Mouse (Mus musculus): ENCODE results near the gene Tmem136. TPM values are rescaled to one million over a fixed set of nuclear protein-coding genes. Genes with fewer than 3 reads are reported as not detected.

The Tmem136 gene
- total and polyA plus RNA-seq, 3 experiments: 0.62 to 2.0 TPM; not detected in 1

GRCm38 (mm10) chr9:43083441-43084055, 32.8 kb downstream of the Tmem136 start:
- Histone ChIP-seq H3K27me3 (ENCODE audit: control insufficient read depth in 1 of 2, insufficient read depth in 2 of 2, low read length in 2 of 2) (no peaks in the 10 kb centered on the region), H3K36me3 (ENCODE audit: control insufficient read depth in 1 of 2, insufficient read depth in 2 of 2, low read length in 2 of 2) (peaks cover 2 to 10% of the 10 kb centered on the region in 2 experiments), H3K4me3 (ENCODE audit: control insufficient read depth in 1 of 2, insufficient read depth in 1 of 2, low read depth in 2 of 2, low read length in 2 of 2) (no peak overlapping the region), H3K27ac (ENCODE audit: control insufficient read depth, low read depth, low read length) (no peak overlapping the region), H3K9me3 (replicated peaks; ENCODE audit: insufficient read depth, low read length) (no peaks in the 10 kb centered on the region), H3K9ac (ENCODE audit: control insufficient read depth, low read depth, low read length, poor library complexity, severe bottlenecking) (no peak overlapping the region), H3K79me2 (ENCODE audit: control insufficient read depth, insufficient read depth, low read length, poor library complexity) (peaks cover 19% of the 10 kb centered on the region), H3K4me1 (ENCODE audit: control insufficient read depth in 1 of 2, insufficient read depth in 2 of 2, low read length in 2 of 2) (peaks cover 5 to 13% of the 10 kb centered on the region in 2 experiments)
- TF ChIP-seq MYB (IDR thresholded peaks at IDR 0.05; ENCODE audit: low read depth, low read length) (no peak), TCF12 (IDR thresholded peaks at IDR 0.05; ENCODE audit: low read depth, low read length) (no peak), POLR2AphosphoS2 (IDR thresholded peaks at IDR 0.05; ENCODE audit: low read length) (no peak), KAT2A (conservative IDR thresholded peaks at IDR 0.05; ENCODE audit: low read depth, low read length) (no peak), UBTF (IDR thresholded peaks at IDR 0.05; ENCODE audit: borderline replicate concordance, insufficient read depth, low read depth, low read length) (no peak), ELF1 (IDR thresholded peaks at IDR 0.05; ENCODE audit: low read depth, low read length) (no peak), NELFE (IDR thresholded peaks at IDR 0.05; ENCODE audit: low read depth, low read length) (no peak), CTCF (IDR thresholded peaks at IDR 0.05 in 2 of 3, conservative IDR thresholded peaks at IDR 0.05 in 1 of 3; ENCODE audit: control insufficient read depth in 1 of 3, insufficient read depth in 1 of 3, low read depth in 2 of 3, low read length in 3 of 3, poor library complexity in 1 of 3, severe bottlenecking in 1 of 3) (no peak)
- DNase-seq (ENCODE audit: low read depth, low spot score): no peak

GRCm38 (mm10) chr9:43078711-43079110, 37.7 kb downstream of the Tmem136 start:
- Histone ChIP-seq H3K27ac (ENCODE audit: control insufficient read depth, low read depth, low read length) (no peak overlapping the region), H3K9ac (ENCODE audit: control insufficient read depth, low read depth, low read length, poor library complexity, severe bottlenecking) (no peak overlapping the region), H3K4me3 (ENCODE audit: control insufficient read depth in 1 of 2, insufficient read depth in 1 of 2, low read depth in 2 of 2, low read length in 2 of 2) (no peak overlapping the region), H3K27me3 (ENCODE audit: control insufficient read depth in 1 of 2, insufficient read depth in 2 of 2, low read length in 2 of 2) (no peaks in the 10 kb centered on the region), H3K36me3 (ENCODE audit: control insufficient read depth in 1 of 2, insufficient read depth in 2 of 2, low read length in 2 of 2) (peaks cover 2 to 7% of the 10 kb centered on the region in 2 experiments), H3K9me3 (replicated peaks; ENCODE audit: insufficient read depth, low read length) (no peaks in the 10 kb centered on the region), H3K79me2 (ENCODE audit: control insufficient read depth, insufficient read depth, low read length, poor library complexity) (peaks cover 27% of the 10 kb centered on the region), H3K4me1 (ENCODE audit: control insufficient read depth in 1 of 2, insufficient read depth in 2 of 2, low read length in 2 of 2) (peaks cover 0 to 6% of the 10 kb centered on the region in 2 experiments; a peak in 2 of 4 replicates)
- TF ChIP-seq TCF12 (IDR thresholded peaks at IDR 0.05; ENCODE audit: low read depth, low read length) (no peak), ZC3H11A (IDR thresholded peaks at IDR 0.05; ENCODE audit: low read depth, low read length) (no peak), MYB (IDR thresholded peaks at IDR 0.05; ENCODE audit: low read depth, low read length) (no peak), ZNF384 (IDR thresholded peaks at IDR 0.05; ENCODE audit: low read depth, low read length) (no peak), MAX (IDR thresholded peaks at IDR 0.05; ENCODE audit: low read length) (no peak), NELFE (IDR thresholded peaks at IDR 0.05; ENCODE audit: low read depth, low read length) (no peak), POLR2A (IDR thresholded peaks at IDR 0.05; ENCODE audit: control insufficient read depth in 1 of 2, insufficient read depth in 1 of 2, low read depth in 1 of 2, low read length in 2 of 2, poor library complexity in 1 of 2) (no peak), MAFK (IDR thresholded peaks at IDR 0.05; ENCODE audit: borderline replicate concordance, low read depth, low read length) (no peak), ELF1 (IDR thresholded peaks at IDR 0.05; ENCODE audit: low read depth, low read length) (no peak)
- no peak for DNase-seq (ENCODE audit: low read depth, low spot score)

- H3K27ac ChIP-seq (ENCODE audit: control insufficient read depth, low read depth, low read length): no peak overlapping the region
- no peak overlapping the region for H3K9ac ChIP-seq (ENCODE audit: control insufficient read depth, low read depth, low read length, poor library complexity, severe bottlenecking)
- no peak for DNase-seq (ENCODE audit: low read depth, low spot score)
- no peak overlapping the region for H3K4me3 ChIP-seq (ENCODE audit: control insufficient read depth in 1 of 2, insufficient read depth in 1 of 2, low read depth in 2 of 2, low read length in 2 of 2)
- H3K4me1 ChIP-seq (ENCODE audit: control insufficient read depth in 1 of 2, insufficient read depth in 2 of 2, low read length in 2 of 2): peaks cover 0 to 6% of the 10 kb centered on the region in 2 experiments; a peak in 2 of 4 replicates
- peaks cover 26% of the 10 kb centered on the region for H3K79me2 ChIP-seq (ENCODE audit: control insufficient read depth, insufficient read depth, low read length, poor library complexity)
- TF ChIP-seq USF2 (IDR thresholded peaks at IDR 0.05; ENCODE audit: borderline replicate concordance in 1 of 2, insufficient read depth in 1 of 2, low read depth in 1 of 2, low read length in 2 of 2) (no peak), POLR2A (IDR thresholded peaks at IDR 0.05; ENCODE audit: control insufficient read depth in 1 of 2, insufficient read depth in 1 of 2, low read depth in 1 of 2, low read length in 2 of 2, poor library complexity in 1 of 2) (no peak), RAD21 (IDR thresholded peaks at IDR 0.05; ENCODE audit: low read depth, low read length) (no peak), ZMIZ1 (IDR thresholded peaks at IDR 0.05; ENCODE audit: low read depth, low read length) (no peak), ETS1 (IDR thresholded peaks at IDR 0.05; ENCODE audit: low read depth, low read length) (no peak), MYC (IDR thresholded peaks at IDR 0.05; ENCODE audit: low read depth, low read length) (no peak), MXI1 (IDR thresholded peaks at IDR 0.05; ENCODE audit: low read depth, low read length) (no peak), UBTF (IDR thresholded peaks at IDR 0.05; ENCODE audit: borderline replicate concordance, insufficient read depth, low read depth, low read length) (no peak)
- H3K36me3 ChIP-seq (ENCODE audit: control insufficient read depth in 1 of 2, insufficient read depth in 2 of 2, low read length in 2 of 2): peaks cover 2 to 7% of the 10 kb centered on the region in 2 experiments; a peak in 3 of 4 replicates
- H3K9me3 ChIP-seq (replicated peaks; ENCODE audit: insufficient read depth, low read length): no peaks in the 10 kb centered on the region
- no peaks in the 10 kb centered on the region for H3K27me3 ChIP-seq (ENCODE audit: control insufficient read depth in 1 of 2, insufficient read depth in 2 of 2, low read length in 2 of 2)
These were observed 40.2 kb downstream of the Tmem136 start for GRCm38 (mm10) chr9:43076163-43076562.
